Comparison of ENCODE assay signal across 14 mouse cellular contexts in the genomic region with DNA sequence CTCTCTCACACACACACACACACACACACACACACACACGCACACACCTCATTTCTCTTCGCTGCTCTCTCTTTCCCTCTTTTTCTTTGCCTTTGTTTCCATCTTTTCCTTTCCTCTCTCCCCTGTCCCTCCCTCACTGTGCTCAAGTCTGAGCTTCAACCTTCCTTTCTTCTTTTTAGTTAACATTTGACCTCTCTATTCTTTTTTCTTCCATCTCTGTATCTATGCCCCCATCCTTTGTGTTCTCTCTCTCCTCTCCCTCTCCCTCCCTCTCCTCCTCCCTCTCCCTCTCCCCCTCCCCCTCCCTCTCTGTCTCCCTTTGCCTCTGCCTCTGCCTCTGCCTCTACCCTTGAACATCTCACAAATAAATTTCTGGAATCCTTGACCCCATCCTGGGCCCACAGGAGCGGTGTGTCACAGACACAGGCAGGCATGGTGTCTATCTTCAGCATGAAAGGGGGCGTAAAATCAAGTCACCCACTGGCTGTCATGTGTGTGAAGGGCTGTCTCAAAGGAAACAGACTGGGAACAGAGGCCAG. TPM values are rescaled to one million over a fixed set of nuclear protein-coding genes. Genes with fewer than 3 reads are reported as not detected.
A peak's percentile ranks its signal among the peaks of the same experiment; 100 is the strongest.
DNase-seq lines count a peak whose midpoint lies in the region; ATAC-seq and TF ChIP-seq lines count a peak whose summit lies in the region.
"Had no signal": no experiment of that assay in that cellular context is flagged by ENCODE, and none has a peak within 500 bp of the region (broad histone marks: within the 10 kb centered on the region; RNA-seq: fewer than 3 reads in every experiment).

No protein-coding gene starts in this region.

- peak overlapping the region; percentile 87 for H3K27ac ChIP-seq in layer of hippocampus, adult 2 months
- H3K27ac ChIP-seq in forebrain, postnatal 0 days (ENCODE audit: low read depth, low read length) = peak overlapping the region; percentile 59; the same call in 1 of the 2 replicates
- H3K27ac ChIP-seq in midbrain, embryonic 10.5 days (replicated peaks) = peak overlapping the region; percentile 4; the same call in 1 of the 2 replicates
- H3K27ac ChIP-seq in neural tube, embryonic 13.5 days (replicated peaks) = peak overlapping the region; percentile 81
- H3K27ac ChIP-seq: heart, embryonic 15.5 days; limb, embryonic 15.5 days had no signal

- peak; percentile 19 for ATAC-seq in forebrain, postnatal 0 days
- ATAC-seq in neural tube, embryonic 13.5 days (ENCODE audit: low read depth) = peak; percentile 48; the same call in 1 of the 2 replicates
- ATAC-seq: inflammation-experienced regulatory T-cells, adult 6 months had no signal

- no peaks in the 10 kb centered on the region for H3K9me3 ChIP-seq in forebrain, postnatal 0 days (ENCODE audit: low read length)
- no peaks in the 10 kb centered on the region; the same call in 1 of the 2 replicates for H3K9me3 ChIP-seq in midbrain, embryonic 10.5 days (replicated peaks)
- H3K9me3 ChIP-seq in neural tube, embryonic 13.5 days = no peaks in the 10 kb centered on the region
- H3K9me3 ChIP-seq: heart, embryonic 15.5 days; limb, embryonic 15.5 days had no signal

- peak overlapping the region; percentile 39 for H3K4me2 ChIP-seq in forebrain, postnatal 0 days (ENCODE audit: low read depth)
- peak overlapping the region; percentile 49 for H3K4me2 ChIP-seq in neural tube, embryonic 13.5 days
- H3K4me2 ChIP-seq: heart, embryonic 15.5 days; limb, embryonic 15.5 days; lung, embryonic 14.5 days had no signal

- DNase-seq in layer of hippocampus, adult 2 months (ENCODE audit: low spot score in 2 of 2) = no peak
- no peak for DNase-seq in layer of hippocampus, postnatal 36 days
- peak; percentile 11 for DNase-seq in forebrain, postnatal 0 days
- no peak for DNase-seq in midbrain, embryonic 10.5 days (ENCODE audit: low spot score)
- no peak for DNase-seq in cerebellum, postnatal 25 days
- DNase-seq in urinary bladder, postnatal 14 days (ENCODE audit: low spot score) = no peak
- no peak for DNase-seq in kidney, postnatal 36 days
- DNase-seq: adrenal gland, adult 2 months; lung, embryonic 14.5 days had no signal

- WGBS in forebrain, postnatal 0 days = 28% methylated on average over 4 of the region's 4 CpGs
- WGBS in midbrain, embryonic 10.5 days = 44% methylated on average over 4 of the region's 4 CpGs
- WGBS in neural tube, embryonic 13.5 days = 29% methylated on average over 4 of the region's 4 CpGs

- no peak for TF ChIP-seq CTCF in layer of hippocampus, adult 2 months (conservative IDR thresholded peaks at IDR 0.05)
- no peak for TF ChIP-seq CTCF in forebrain, postnatal 0 days (IDR thresholded peaks at IDR 0.05; ENCODE audit: low read depth)

- 0 out of 2 replicates have a peak overlapping the region, but pooled peaks have one; percentile 18 for H3K9ac ChIP-seq in forebrain, postnatal 0 days
- H3K9ac ChIP-seq in neural tube, embryonic 13.5 days = peak overlapping the region; percentile 49
- H3K9ac ChIP-seq: heart, embryonic 15.5 days; limb, embryonic 15.5 days; lung, embryonic 14.5 days had no signal

- H3K4me3 ChIP-seq in layer of hippocampus, adult 2 months = no peak overlapping the region
- peak overlapping the region; percentile 11; the same call in 1 of the 2 replicates for H3K4me3 ChIP-seq in forebrain, postnatal 0 days (ENCODE audit: low read depth, low read length)
- 0 out of 2 replicates have a peak overlapping the region, but pooled peaks have one; percentile 9 for H3K4me3 ChIP-seq in midbrain, embryonic 10.5 days
- H3K4me3 ChIP-seq in neural tube, embryonic 13.5 days = peak overlapping the region; percentile 20; the same call in 1 of the 2 replicates
- H3K4me3 ChIP-seq: heart, embryonic 15.5 days; limb, embryonic 15.5 days; myocyte had no signal

- no peaks in the 10 kb centered on the region for H3K27me3 ChIP-seq in forebrain, postnatal 0 days (ENCODE audit: insufficient read depth, low read length)
- no peaks in the 10 kb centered on the region for H3K27me3 ChIP-seq in midbrain, embryonic 10.5 days (ENCODE audit: low read depth, poor library complexity, severe bottlenecking)
- no peaks in the 10 kb centered on the region for H3K27me3 ChIP-seq in neural tube, embryonic 13.5 days
- H3K27me3 ChIP-seq: limb, embryonic 15.5 days had no signal

- peaks cover 9% of the 10 kb centered on the region; the same call in 1 of the 2 replicates for H3K4me1 ChIP-seq in forebrain, postnatal 0 days (ENCODE audit: insufficient read depth)
- peaks cover 24% of the 10 kb centered on the region for H3K4me1 ChIP-seq in midbrain, embryonic 10.5 days
- peaks cover 24% of the 10 kb centered on the region for H3K4me1 ChIP-seq in neural tube, embryonic 13.5 days (replicated peaks)
- H3K4me1 ChIP-seq: heart, embryonic 15.5 days; limb, embryonic 15.5 days had no signal

- H3K36me3 ChIP-seq in forebrain, postnatal 0 days (ENCODE audit: insufficient read depth) = peaks cover 15% of the 10 kb centered on the region
- H3K36me3 ChIP-seq in midbrain, embryonic 10.5 days = peaks cover 34% of the 10 kb centered on the region
- H3K36me3 ChIP-seq in neural tube, embryonic 13.5 days = peaks cover 26% of the 10 kb centered on the region
- H3K36me3 ChIP-seq: heart, embryonic 15.5 days; limb, embryonic 15.5 days had no signal

RNA-seq across cellular contexts. Expression of a gene that starts 15.9 kb away (rescaled TPM):
- total RNA-seq in layer of hippocampus, adult 2 months (2021) = 10 to 100 TPM; 81.3 to 83.0 TPM
- 10 to 100 TPM; 75.6 to 78.2 TPM for total RNA-seq in layer of hippocampus, postnatal 36 days (2021)
- total RNA-seq in forebrain, postnatal 0 days (2014; rRNA removed) = 49.6 and 64.1 TPM in 2 replicates
- polyA plus RNA-seq in forebrain, postnatal 0 days (2015; fragmentation: Nextera tagmentation; extraction: Ambion mirVana) = 26.7 and 53.5 TPM in 2 replicates
- polyA plus RNA-seq in midbrain, embryonic 10.5 days (2016; fragmentation: Nextera tagmentation; extraction: Ambion mirVana) = 13.8 and 21.6 TPM in 2 replicates
- polyA plus RNA-seq in neural tube, embryonic 13.5 days (2015; fragmentation: Nextera tagmentation; extraction: Ambion mirVana) = 47.1 and 49.3 TPM in 2 replicates

RNA-seq across cellular contexts. Expression of a gene that starts 58.4 kb away (rescaled TPM):
- total RNA-seq in layer of hippocampus, adult 2 months (2021) = 10 to 100 TPM; 15.0 to 15.6 TPM
- total RNA-seq in layer of hippocampus, postnatal 36 days (2021) = 10 to 100 TPM; 12.6 to 14.5 TPM
- 41.0 and 42.9 TPM in 2 replicates for total RNA-seq in forebrain, postnatal 0 days (2014; rRNA removed)
- 34.1 and 35.0 TPM in 2 replicates for polyA plus RNA-seq in forebrain, postnatal 0 days (2015; fragmentation: Nextera tagmentation; extraction: Ambion mirVana)
- 49.2 and 51.0 TPM in 2 replicates for polyA plus RNA-seq in midbrain, embryonic 10.5 days (2016; fragmentation: Nextera tagmentation; extraction: Ambion mirVana)
- 36.8 and 37.0 TPM in 2 replicates for polyA plus RNA-seq in neural tube, embryonic 13.5 days (2015; fragmentation: Nextera tagmentation; extraction: Ambion mirVana)

Comparison
In these comparisons a context has a peak if more than half of its experiments do, and no peak if none do; other contexts are left out.
1. H3K27ac ChIP-seq: peak in every context shown above with its lines; median percentile 87 in layer of hippocampus, adult 2 months; 81 in neural tube, embryonic 13.5 days; 59 in forebrain, postnatal 0 days; 4 in midbrain, embryonic 10.5 days.